Mouse (Mus musculus) liver, postnatal 0 days (tissue): ENCODE measurements around the gene Il6.

ENCODE experiments used
- CTCF ChIP-seq: sonication (generic); IDR thresholded peaks from 2 replicates; pipeline ENCODE4 v1.5.1; 2016; ENCODE audit warnings: antibody characterized with exemption, low read depth
- EP300 ChIP-seq: IDR thresholded peaks from 2 replicates; pipeline ENCODE4 v1.6.1; 2016; ENCODE audit warnings: antibody characterized with exemption, low read depth, mild to moderate bottlenecking

DNA sequence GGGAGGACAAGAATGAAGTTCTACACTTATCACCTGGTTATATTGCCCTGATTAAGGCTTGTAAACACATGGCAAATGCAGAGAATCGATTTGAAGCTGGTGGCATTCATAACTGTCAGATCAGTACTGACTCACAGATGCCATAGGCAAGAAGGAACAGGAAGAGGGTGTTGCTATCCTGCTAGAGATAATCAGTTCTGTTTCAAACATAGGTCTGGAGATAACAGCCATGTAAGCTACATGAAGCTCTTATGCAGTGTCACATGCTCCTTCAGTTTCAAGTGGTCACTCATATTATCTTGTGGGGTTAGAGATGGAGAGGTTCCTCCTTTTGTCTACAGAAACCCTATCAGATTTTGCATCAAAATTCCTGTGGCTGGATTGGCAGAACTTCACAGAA is 39.4 kb upstream of the Il6 start:
- TF ChIP-seq EP300 (no peak), CTCF (no peak)
